Mouse (Mus musculus) layer of hippocampus, adult 18-20 months (tissue): Measurements from ENCODE around the gene Hist1h2bf. TPM values are rescaled to one million over a fixed set of nuclear protein-coding genes. Genes with fewer than 3 reads are reported as not detected.
"Not testable (repeated sequence)": the region's sequence is repeated elsewhere in the genome, so short reads cannot be mapped to it uniquely, and the experiment has no call there.

Source experiments
- DNase-seq, 2 experiments: peaks; one replicate each; pipeline ENCODE4 v3.0.0; 2022; ENCODE audit warnings: low spot score in 2 of 2
- total RNA-seq, 2 experiments: library from RNA; stranded (reverse); gene quantifications; 2 replicates each; pipeline ENCODE4 v1.2.3; 2021

Gene Hist1h2bf
- total RNA-seq, 2 experiments from 2014 or later = 24.1 to 24.2 TPM

DNA sequence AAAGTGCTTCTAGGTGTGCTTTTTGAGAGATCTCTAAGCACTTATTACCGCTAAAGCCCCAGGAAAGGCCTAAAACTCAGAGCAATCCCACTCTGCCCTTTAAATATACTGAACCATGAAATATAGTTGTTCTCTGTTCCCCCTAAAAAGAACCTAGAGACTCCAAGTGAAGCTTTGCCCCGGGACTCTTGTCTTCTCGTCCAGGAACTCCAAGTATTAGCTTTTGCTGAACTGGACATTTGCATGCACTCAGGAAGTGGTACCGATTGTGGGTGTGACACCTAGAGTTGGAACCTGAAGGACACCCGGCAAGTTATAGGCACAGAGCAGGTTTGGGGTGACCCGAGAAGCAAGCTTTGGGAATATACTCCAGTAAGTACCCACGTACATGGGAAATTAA lies 17.2 kb upstream of the Hist1h2bf start:
- DNase-seq = no peak

DNA sequence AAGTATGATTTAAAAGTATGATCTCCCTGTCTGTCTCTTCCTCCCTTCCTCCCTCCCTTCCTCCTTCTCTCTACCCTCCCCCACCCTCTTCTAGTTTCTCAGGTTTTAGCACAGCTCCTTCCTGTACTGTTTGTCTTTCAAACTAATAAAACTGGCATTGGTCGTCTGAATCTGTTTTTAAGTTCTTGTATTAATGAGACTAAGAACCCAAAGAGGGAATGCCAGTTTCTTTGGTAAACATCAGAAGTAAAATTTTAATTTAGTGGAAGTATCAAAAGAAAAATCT lies 12.9 kb upstream of the Hist1h2bf start:
- no peak for DNase-seq

DNA sequence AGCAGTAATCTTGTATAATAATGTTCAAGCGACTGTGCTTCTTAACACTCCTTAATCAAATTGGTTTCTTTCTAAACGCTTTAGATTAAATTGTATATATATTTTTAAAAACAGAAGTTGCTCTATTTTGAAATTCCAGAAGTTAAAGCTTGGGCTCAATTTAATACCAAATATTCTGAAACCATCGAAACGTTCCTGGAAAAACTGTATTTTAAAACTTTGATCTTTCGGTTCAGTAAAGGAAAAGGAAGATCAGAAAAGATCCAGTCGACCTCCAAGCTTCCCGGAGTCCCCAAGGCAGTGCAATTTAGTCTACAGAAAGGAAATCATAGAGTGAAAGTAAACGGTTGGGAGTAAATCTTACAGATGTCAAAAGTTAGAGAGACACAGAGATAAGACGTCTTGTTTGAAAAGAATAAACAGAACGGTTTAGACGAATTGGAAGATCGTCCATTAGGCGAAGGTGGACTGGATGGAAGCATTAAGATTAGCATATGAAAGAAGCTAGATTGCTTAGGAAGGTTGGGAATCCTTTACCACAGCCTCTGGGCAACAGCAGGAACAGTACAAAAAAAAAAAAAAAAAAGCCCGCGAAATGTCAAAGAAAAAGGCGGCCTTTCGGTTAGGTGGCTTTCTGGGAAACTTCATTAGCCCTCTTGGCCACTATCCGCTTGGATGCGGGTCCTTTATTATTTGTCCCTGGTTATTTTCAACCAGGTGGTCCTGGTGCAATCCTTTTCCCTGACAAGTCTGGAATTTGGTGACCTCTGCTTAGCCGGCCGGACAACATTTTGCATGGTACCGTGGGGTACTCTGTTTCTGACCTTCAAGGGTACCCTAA lies 12.3 kb upstream of the Hist1h2bf start:
- no peak for DNase-seq

DNA sequence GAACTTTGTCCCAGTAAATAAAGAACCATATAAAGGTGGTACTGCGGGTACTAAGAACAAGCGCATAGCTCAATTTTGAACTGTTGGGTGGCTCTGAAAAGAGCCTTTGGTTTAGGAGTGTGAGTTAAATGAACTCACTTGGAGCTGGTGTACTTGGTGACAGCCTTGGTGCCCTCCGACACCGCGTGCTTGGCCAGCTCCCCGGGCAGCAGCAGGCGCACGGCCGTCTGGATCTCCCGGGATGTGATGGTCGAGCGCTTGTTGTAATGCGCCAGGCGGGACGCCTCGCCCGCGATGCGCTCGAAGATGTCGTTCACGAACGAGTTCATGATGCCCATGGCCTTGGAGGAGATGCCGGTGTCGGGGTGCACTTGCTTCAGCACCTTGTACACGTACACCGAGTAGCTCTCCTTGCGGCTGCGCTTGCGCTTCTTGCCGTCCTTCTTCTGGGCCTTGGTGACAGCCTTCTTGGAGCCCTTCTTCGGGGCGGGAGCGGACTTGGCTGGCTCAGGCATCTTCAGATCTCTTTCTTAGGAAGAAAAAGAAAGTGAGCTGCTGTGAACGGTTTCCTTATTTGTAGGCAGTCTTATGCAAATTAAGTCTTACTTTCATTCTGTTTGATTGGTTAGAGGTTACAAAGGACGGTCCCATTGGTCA lies 11.6 kb upstream of the Hist1h2bf start:
- DNase-seq = peak; percentile 71 to 85

GRCm38 (mm10) chr13:23585029-23585441 lies 11.0 kb upstream of the Hist1h2bf start:
- peak; percentile 61 to 75 for DNase-seq

DNA sequence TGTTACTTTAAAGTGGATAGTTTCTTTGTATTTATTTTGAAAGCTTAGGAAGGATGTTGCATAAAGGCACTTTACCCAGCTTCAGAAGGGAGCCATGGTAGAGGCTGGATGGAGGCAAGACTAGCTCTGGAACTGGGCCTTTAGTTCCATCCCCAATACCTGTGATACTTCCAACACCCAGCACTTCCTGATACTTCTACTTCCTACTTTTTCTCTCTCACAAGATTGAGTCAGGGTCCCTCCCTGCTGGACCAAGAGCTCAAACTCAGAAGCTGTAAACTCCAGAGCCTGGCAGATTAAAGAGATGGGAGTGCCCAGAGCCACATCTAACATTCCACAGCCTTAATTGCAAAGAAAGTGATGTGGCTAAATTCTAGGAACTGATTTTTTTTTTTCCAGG lies 10.3 kb upstream of the Hist1h2bf start:
- DNase-seq = no peak

DNA sequence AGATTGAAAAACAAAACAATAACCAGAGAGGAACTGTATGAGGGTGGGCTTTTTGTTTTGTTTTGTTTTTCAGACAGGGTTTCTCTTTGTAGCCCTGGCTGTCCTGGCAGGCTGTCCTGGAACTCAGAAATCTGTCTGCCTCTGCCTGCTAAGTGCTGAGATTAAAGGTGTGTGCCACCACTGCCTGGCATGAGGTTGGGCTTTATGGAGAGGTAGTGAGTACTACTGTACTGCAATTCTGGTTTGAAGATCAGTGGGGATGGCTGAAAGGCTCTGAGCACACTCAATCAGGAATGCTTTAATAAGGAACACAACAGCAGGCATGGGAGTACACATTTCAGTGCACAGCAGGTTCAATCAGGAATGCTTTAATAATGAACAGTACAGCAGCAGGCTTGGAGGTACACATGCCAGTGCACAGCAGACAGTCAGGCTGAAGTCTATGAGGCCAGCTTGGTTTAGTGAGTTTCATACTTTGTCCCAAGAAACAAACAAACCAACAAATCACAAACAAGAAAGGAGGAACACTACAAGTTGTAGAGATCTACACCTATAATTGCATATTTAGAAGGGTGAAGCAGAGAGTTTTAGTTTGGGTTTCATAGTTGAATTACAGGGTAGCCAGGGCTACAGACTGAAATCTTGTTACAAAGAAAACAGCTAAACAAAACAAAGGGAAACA lies 9.5 kb upstream of the Hist1h2bf start:
- no peak for DNase-seq

- DNase-seq = no peak
These were observed 8.4 kb upstream of the Hist1h2bf start for GRCm38 (mm10) chr13:23582219-23583056.

- peak; percentile 98 to 99 for DNase-seq
These were observed 7.6 kb upstream of the Hist1h2bf start, which contains the start of gene Hist1h4d for GRCm38 (mm10) chr13:23581408-23582218. Gene Hist1h4d (plus strand): TSS chr13:23581598.

DNA sequence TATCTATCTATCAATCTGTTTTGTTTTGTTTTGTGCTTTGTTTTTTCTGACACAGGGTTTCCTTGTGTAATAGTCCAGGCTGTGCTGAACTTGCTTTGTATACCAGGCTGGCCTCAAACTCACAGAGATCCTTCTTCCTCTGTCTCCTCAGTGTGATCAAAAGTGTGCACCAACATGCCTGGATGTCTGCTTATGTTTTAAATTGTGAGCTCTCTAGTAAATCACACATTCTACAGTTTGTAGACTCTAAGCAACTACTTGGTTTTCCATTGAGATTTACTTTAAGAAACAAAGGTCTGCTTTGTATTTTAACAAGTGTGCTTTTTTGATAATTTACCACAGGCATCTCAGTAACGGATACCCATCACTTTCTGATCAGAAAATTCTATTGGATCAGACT lies 3.8 kb upstream of the Hist1h2bf start:
- no peak for DNase-seq

- no peak for DNase-seq
These were observed 3.1 kb upstream of the Hist1h2bf start for GRCm38 (mm10) chr13:23576906-23577639.

DNA sequence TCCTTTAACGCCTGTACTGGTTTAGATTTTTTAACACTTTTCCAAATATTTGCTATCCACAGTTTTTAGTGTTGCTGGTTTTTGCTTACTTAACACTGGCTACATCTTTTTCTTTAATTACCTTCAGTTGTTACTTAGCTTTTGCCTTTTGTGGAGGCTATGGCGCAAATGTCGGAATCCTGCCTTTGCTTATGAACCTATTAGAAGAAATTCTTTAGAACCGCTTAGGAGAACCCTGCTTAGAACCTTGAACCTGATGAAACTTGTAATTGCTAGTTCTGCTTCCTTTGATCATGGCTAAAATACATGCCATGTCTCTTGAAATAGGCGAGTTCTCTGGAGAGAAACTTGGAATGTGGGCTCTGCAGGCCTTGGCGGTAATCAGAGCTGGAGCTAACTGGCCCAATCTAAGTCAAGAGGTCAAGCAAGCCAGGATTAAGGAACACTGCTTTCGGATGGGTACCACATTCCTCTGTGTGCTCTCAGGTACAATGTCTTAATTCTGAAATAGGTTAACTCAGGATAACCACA lies 2.4 kb upstream of the Hist1h2bf start:
- DNase-seq = no peak

DNA sequence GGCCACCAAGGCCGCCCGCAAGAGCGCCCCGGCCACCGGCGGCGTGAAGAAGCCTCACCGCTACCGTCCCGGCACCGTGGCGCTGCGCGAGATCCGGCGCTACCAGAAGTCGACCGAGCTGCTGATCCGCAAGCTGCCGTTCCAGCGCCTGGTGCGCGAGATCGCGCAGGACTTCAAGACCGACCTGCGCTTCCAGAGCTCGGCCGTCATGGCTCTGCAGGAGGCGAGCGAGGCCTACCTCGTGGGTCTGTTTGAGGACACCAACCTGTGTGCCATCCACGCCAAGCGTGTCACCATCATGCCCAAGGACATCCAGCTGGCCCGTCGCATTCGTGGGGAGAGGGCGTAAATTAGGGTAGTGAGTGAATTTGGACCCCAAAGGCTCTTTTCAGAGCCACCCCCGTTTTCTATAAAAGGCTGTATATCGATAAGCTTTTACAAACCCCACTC lies 1.9 kb upstream of the Hist1h2bf start:
- DNase-seq = not testable (repeated sequence)

GRCm38 (mm10) chr13:23575271-23575851 lies 1.4 kb upstream of the Hist1h2bf start, which contains the start of gene Hist1h3d:
Gene Hist1h3d (plus strand): TSS chr13:23575763.
- DNase-seq = peak; percentile 64 to 87

DNA sequence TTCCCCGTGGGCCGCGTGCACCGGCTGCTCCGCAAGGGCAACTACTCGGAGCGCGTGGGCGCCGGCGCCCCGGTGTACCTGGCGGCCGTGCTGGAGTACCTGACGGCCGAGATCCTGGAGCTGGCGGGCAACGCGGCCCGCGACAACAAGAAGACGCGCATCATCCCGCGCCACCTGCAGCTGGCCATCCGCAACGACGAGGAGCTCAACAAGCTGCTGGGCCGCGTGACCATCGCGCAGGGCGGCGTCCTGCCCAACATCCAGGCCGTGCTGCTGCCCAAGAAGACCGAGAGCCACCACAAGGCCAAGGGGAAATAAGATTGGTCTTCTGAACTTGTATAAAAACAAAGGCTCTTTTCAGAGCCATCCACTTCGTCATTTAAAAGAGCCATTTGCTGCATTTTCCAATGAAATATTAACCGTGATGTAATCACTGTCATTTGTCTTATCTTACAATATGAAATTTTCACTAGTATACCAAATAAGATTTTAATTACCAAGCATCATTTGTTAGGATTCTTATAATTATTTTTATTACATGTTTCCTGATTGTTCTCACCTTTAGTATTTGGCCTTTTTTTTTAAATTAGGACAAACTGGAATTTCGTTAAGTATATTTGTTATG lies 662 bp upstream of the Hist1h2bf start:
- DNase-seq = not testable (repeated sequence)

- not testable (repeated sequence) for DNase-seq
These were observed 730 bp downstream of the Hist1h2bf start for GRCm38 (mm10) chr13:23573034-23573897.
